Mouse (Mus musculus): ENCODE results near the gene Tex101. TPM values are rescaled to one million over a fixed set of nuclear protein-coding genes. Genes with fewer than 3 reads are reported as not detected.
A peak's percentile ranks its signal among the peaks of the same experiment; 100 is the strongest.

Gene Tex101
- total RNA-seq, 2 experiments from 2014 or later: not detected

DNA sequence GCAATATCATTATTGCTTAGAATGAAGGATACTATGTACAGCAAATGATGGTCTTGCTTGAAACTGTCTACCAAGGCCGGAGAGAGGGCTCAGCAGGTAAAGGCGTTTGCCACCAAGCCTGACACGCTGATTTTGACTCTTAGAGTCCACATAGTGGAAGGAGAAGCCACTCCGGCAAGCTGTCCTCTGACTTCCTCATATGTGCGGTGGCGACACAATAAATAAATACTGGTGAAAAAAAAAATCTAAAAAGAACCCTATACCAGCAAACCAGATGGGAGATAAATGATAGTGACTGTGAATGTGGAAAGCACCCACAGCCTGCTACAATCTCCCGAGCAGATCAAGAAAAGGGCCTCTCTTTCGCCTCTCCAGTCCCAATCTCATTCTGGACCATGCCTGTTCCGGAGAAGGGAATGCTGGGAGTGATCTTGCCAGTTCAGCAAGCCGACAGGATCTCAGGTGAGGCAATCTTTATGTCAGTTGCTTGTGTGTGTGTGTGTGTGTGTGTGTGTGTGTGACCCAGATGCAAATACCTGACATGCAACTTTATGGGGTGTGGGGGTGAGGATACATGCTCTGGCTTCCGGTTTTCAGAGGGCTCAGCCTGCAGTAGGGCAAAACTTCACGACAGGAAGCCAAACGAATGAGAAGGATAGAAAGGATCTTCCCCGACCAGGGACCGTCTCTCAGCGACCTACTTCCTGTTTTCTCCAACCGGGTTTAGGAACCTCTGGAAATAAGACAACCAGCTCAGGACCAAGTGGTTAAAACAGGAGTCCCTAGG, 15.2 kb downstream of the Tex101 start:
- intact Hi-C loops (cut with DNase I): loop anchor here (10.0 kb wide), 2 partner anchors 117 to 187 kb away; partner anchors contain the start of genes Pinlyp and Xrcc1
- DNase-seq (ENCODE audit: extremely low spot score in 1 of 2, low spot score in 2 of 2): no peak
- Histone ChIP-seq H3K27ac (no peak overlapping the region), H3K4me3 (no peak overlapping the region)
- no peak for TF ChIP-seq CTCF (IDR thresholded peaks at IDR 0.05)

DNA sequence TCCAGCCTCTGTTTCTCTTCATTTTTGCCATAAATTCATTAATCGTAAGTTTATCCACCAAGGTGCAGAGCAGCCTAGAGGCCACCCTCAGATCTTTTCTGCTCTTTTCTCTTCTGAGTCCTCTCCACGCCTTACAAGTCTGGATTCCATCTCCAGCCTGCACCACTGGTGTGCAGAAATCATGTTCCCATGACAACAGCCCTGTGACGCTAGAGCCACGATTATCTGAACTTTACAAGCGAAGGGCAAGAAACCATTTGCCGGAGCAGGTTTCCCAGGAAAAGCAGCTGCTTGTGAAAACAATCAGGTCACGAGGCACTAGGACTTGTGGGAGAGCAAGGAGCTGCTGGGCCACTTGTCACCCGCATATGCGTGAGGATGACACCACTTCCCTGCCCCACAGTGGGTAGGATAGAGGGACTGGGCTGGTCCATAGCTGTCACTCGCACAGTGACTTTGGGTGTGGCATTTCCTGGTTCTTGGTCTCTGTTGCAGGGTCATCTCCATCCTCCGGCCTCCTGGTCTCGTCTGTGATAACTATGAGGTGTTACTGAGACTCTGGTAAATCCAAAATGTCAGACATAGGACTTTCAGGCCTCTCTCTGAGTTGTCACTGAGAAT, 16.6 kb downstream of the Tex101 start:
- TF ChIP-seq CTCF (IDR thresholded peaks at IDR 0.05): no peak
- intact Hi-C loops (cut with DNase I): loop anchor here (10.0 kb wide), 2 partner anchors 115 to 185 kb away; partner anchors contain the start of genes Pinlyp and Xrcc1
- Histone ChIP-seq H3K4me3 (no peak overlapping the region), H3K27ac (no peak overlapping the region)
- DNase-seq (ENCODE audit: extremely low spot score in 1 of 2, low spot score in 2 of 2): peak in 1 of 2 experiments; percentile 15

DNA sequence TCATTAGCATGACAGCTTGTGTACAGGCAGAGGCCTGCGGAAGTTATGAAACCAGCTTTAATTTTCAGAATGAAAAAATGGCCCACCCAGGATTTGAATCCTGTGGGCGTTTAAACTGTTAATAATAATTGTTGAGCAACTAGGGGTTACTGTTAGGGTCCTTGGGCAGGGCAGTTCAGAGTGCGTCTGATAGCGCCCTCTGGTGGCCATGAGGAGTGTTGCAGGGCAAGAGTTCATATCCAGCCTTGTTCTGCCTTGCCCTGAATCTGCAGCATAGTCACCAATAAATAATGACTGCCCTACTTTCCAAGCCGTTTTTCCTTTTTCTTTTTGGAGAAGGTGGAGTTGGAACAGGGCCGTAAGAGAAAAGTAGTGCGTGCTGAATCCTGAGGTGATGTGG, 22.8 kb downstream of the Tex101 start:
- peak; percentile 92 for TF ChIP-seq CTCF (IDR thresholded peaks at IDR 0.05)
- intact Hi-C loops (cut with DNase I): loop anchor here (2.0 kb wide), 1 partner anchor 53 kb away; no protein-coding TSS in a partner anchor
- Histone ChIP-seq H3K27ac (no peak overlapping the region), H3K4me3 (no peak overlapping the region)
- DNase-seq (ENCODE audit: extremely low spot score in 1 of 2, low spot score in 2 of 2): peak in 1 of 2 experiments; percentile 31

DNA sequence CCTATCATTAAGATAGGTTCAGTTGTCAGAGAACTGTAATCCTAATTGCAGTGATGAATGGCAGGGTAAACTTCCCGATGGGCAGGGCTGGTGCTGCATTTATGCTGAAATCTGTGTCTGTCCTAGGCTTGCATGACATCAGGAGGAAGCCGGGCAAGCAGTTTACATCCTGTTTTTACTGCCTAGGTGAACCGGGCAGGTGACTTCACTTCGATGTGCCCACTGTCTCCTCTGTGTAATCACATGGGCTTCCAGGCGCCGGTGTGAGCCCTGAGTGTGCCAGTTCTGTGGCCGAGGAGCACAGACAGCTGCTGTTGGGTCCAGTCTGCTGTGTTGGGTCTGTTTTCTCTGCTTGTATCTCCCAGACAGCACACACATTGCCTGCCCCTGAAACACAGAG, 30.0 kb downstream of the Tex101 start:
- DNase-seq (ENCODE audit: extremely low spot score in 1 of 2, low spot score in 2 of 2): no peak
- no peak for TF ChIP-seq CTCF (IDR thresholded peaks at IDR 0.05)
- no peak overlapping the region for H3K27ac ChIP-seq
- no peak overlapping the region for H3K4me3 ChIP-seq
- intact Hi-C loops (cut with DNase I): no loop called here

DNA sequence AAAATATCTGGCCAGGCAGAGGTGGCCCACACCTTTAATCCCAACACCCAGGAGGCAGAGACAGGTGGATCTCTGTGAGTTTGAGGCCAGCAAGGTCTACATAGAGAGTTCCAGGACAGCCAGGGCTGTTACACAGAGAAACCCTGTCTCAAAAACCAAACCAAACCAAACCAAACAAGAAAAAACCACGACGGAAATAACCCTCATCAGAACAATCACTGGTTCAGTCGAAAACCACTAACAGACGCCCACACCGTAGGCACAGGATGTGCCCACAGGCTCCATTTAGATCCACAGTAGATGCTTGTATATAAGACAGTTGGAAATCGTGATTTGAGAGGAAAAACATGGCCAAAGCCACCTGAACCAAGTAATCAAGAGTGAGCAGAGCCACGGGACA, 31.5 kb downstream of the Tex101 start:
- DNase-seq (ENCODE audit: extremely low spot score in 1 of 2, low spot score in 2 of 2): no peak
- Histone ChIP-seq H3K4me3 (no peak overlapping the region), H3K27ac (no peak overlapping the region)
- TF ChIP-seq CTCF (IDR thresholded peaks at IDR 0.05): no peak
- intact Hi-C loops (cut with DNase I): no loop called here

DNA sequence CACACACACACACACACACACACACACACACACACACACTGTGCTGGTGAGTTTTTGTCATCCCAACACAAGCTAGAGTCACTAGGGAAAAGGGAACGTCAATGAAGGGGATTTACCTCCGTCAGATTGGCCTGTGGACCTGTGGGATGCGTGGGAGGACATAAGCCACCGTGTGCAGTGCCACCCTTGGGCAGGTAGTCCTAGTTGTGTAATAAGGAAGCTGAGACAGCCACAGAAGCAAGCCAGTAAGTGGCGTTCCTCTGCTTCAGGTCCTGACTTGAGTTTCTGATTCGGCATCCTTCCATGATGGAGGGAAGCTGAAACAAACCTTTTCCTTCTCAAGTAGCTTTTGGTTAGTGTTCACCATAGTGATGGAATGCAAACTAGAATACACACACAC, 32.0 kb downstream of the Tex101 start:
- intact Hi-C loops (cut with DNase I): no loop called here
- no peak for TF ChIP-seq CTCF (IDR thresholded peaks at IDR 0.05)
- DNase-seq (ENCODE audit: extremely low spot score in 1 of 2, low spot score in 2 of 2): no peak
- Histone ChIP-seq H3K27ac (no peak overlapping the region), H3K4me3 (no peak overlapping the region)

DNA sequence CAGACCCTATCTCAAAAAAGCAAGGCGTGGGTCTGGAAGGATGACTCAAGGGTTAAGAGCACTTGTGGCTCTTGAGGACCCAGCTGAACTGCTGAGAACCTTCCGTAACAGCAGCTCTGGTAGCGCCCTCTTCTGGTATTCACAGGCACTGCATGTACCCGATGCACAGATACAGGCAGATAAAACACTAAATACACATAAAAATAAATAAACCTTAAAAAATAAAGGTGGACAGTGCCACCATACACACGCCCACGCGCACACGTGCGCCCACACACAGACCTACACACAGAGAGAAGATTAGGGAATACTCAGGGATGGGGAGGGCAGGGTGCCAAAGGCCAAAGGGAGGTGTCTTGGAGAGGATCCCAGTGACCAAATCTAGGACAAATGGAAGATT, 34.0 kb downstream of the Tex101 start:
- peak; percentile 69 for TF ChIP-seq CTCF (IDR thresholded peaks at IDR 0.05)
- Histone ChIP-seq H3K4me3 (no peak overlapping the region), H3K27ac (no peak overlapping the region)
- DNase-seq (ENCODE audit: extremely low spot score in 1 of 2, low spot score in 2 of 2): no peak
- intact Hi-C loops (cut with DNase I): loop anchor here (1.0 kb wide), 1 partner anchor 41 kb away; no protein-coding TSS in a partner anchor

DNA sequence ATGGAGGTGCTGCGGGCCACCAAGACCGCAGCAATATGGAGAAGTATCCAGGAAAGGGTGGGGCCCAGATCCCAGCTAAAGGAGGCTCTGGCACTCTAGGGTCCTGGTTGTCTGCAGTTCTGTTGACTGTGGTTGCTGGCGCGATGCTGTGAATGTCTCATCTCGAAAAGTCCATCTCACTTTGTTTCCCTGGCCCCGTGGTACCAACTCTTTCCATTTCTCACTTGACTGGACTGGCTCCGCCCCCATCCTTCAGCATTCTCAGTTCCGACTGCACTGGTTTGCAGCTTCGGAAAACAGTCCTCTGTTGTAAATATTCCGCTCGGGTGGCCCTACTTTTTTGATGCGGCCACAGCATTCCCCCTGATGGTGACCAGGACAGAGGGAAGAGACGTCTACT, 36.0 kb downstream of the Tex101 start:
- no peak for TF ChIP-seq CTCF (IDR thresholded peaks at IDR 0.05)
- Histone ChIP-seq H3K4me3 (no peak overlapping the region), H3K27ac (no peak overlapping the region)
- intact Hi-C loops (cut with DNase I): no loop called here
- no peak for DNase-seq (ENCODE audit: extremely low spot score in 1 of 2, low spot score in 2 of 2)

DNA sequence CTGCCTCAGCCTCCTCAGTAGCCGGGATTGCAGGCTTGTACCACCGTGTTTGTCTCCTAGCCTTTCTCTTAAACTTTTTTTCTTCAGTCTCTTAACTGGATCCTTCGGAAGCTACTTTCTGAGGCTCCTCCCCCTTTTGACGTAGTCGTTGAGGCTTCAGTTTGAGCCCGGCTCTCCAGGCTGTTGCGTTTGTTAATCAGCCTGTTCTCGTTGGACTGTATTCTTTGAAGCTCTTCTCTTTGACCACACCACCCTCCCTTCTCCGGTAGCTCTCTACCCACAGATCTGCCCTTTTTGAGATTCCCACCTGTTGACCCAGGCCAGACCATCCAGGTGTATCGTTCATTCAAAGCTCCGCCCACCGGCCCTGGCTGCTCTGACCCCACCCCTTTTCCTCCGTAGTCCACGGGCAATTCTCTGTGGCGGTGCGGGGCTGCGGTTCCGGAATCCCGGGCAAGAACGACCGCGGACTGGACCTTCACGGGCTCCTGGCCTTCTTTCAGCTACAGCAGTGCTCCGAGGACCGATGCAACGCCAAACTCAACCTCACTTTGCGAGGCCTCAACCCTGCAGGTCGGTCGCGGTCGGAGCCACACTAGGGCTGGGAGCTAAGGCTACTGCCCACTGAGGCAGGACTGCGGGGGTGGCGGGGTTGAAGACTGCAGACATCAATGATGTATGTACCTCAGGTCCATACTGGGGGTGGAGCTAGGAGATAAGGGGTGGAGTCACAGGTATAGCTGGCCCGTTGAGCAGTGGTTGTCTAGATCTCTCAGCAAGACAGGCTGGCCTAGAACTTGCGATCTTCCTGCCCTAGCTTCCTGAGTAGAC, 38.2 kb downstream of the Tex101 start:
- Histone ChIP-seq H3K4me3 (peak overlapping the region; percentile 28), H3K27ac (no peak overlapping the region)
- no peak for DNase-seq (ENCODE audit: extremely low spot score in 1 of 2, low spot score in 2 of 2)
- intact Hi-C loops (cut with DNase I): no loop called here
- no peak for TF ChIP-seq CTCF (IDR thresholded peaks at IDR 0.05)

DNA sequence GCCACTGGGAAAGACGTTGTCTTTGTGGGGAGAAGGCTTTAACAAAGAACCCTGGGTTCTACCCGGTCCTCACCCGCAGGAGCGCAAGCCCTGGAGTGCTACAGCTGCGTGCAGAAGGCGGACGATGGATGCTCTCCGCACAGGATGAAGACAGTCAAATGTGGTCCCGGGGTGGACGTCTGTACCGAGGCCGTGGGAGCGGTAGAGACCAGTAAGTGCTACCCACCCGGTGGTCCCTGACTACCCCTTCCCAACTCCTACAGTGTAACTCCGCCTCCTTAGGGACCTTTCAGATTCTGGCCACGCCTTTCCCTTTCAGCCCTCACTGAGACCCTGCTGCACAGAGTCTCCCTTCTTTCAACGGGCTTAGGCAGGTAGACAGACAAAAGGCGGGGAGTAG, 39.4 kb downstream of the Tex101 start:
- no peak for DNase-seq (ENCODE audit: extremely low spot score in 1 of 2, low spot score in 2 of 2)
- intact Hi-C loops (cut with DNase I): no loop called here
- no peak overlapping the region for H3K4me3 ChIP-seq
- no peak overlapping the region for H3K27ac ChIP-seq
- no peak for TF ChIP-seq CTCF (IDR thresholded peaks at IDR 0.05)

DNA sequence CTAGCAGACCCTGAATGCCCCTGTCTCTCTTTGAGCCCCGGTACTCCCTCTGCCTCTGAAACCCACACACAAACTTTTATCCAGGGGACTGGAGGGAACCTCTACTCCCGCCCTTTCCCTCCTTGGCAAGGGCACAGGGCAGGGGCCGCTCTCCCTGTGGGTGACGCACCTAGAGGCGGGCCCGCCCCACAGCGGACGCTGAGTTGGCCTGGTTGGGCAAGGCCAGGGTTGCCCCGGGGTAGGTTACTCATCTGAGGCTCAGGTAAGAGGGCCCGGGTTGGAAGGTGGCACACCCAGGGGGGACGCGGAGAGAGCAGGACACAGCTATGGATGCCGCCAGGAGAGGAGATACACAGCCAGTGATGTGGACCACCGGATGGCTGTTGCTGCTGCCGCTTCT, 40.2 kb downstream of the Tex101 start, which contains the start of gene Lypd3:
TSS of gene Lypd3 (plus strand) at position 287 of the 400 bp plus-strand sequence.
- DNase-seq (ENCODE audit: extremely low spot score in 1 of 2, low spot score in 2 of 2): no peak
- Histone ChIP-seq H3K27ac (no peak within 1 kb of the TSS), H3K4me3 (no peak within 1 kb of the TSS)
- TF ChIP-seq CTCF (IDR thresholded peaks at IDR 0.05): no peak
- intact Hi-C loops (cut with DNase I): no loop called here
